Mouse (Mus musculus): ENCODE results near the gene Cpsf4l. TPM values are rescaled to one million over a fixed set of nuclear protein-coding genes. Genes with fewer than 3 reads are reported as not detected.
A peak's percentile ranks its signal among the peaks of the same experiment; 100 is the strongest.

Cpsf4l gene
- polyA plus RNA-seq, 1 experiment from 2014 or later: 0.25 TPM

GRCm38 (mm10) chr11:113677378-113677777, 32.4 kb downstream of the Cpsf4l start:
- no peak for ATAC-seq
- 91% methylated on average over 2 of the region's 2 CpGs for WGBS

GRCm38 (mm10) chr11:113676847-113677246, 33.0 kb downstream of the Cpsf4l start:
- Histone ChIP-seq H3K27me3 (replicated peaks; ENCODE audit: insufficient read depth, low read length) (no peaks in the 10 kb centered on the region), H3K36me3 (ENCODE audit: insufficient read depth, low read length) (peaks cover 18% of the 10 kb centered on the region), H3K9ac (replicated peaks; ENCODE audit: low read depth) (no peak overlapping the region), H3K4me2 (replicated peaks; ENCODE audit: low read depth, low read length) (no peak overlapping the region), H3K27ac (ENCODE audit: low read length) (no peak overlapping the region), H3K4me3 (ENCODE audit: low read depth, low read length) (no peak overlapping the region), H3K4me1 (ENCODE audit: insufficient read depth, low read depth, low read length) (peaks cover 5% of the 10 kb centered on the region; the same call in 1 of the 2 replicates), H3K9me3 (ENCODE audit: low read length) (no peaks in the 10 kb centered on the region)
- TF ChIP-seq CTCF (IDR thresholded peaks at IDR 0.05) (no peak), EP300 (IDR thresholded peaks at IDR 0.05) (no peak)
- ATAC-seq: no peak
- DNase-seq (ENCODE audit: low spot score): no peak
- WGBS: 67% methylated on average over 2 of the region's 2 CpGs

More at GRCm38 (mm10) chr11:113677378-113677777, 32.4 kb downstream of the Cpsf4l start:
- Histone ChIP-seq H3K4me2 (replicated peaks; ENCODE audit: low read depth, low read length) (no peak overlapping the region), H3K9me3 (ENCODE audit: low read length) (no peaks in the 10 kb centered on the region), H3K27me3 (replicated peaks; ENCODE audit: insufficient read depth, low read length) (no peaks in the 10 kb centered on the region), H3K27ac (ENCODE audit: low read length) (no peak overlapping the region), H3K4me1 (ENCODE audit: insufficient read depth, low read depth, low read length) (peaks cover 6% of the 10 kb centered on the region; the same call in 1 of the 2 replicates), H3K9ac (replicated peaks; ENCODE audit: low read depth) (no peak overlapping the region), H3K36me3 (ENCODE audit: insufficient read depth, low read length) (peaks cover 18% of the 10 kb centered on the region), H3K4me3 (ENCODE audit: low read depth, low read length) (no peak overlapping the region)
- TF ChIP-seq EP300 (IDR thresholded peaks at IDR 0.05): no peak
- TF ChIP-seq CTCF (IDR thresholded peaks at IDR 0.05): no peak
- no peak for DNase-seq (ENCODE audit: low spot score)

DNA sequence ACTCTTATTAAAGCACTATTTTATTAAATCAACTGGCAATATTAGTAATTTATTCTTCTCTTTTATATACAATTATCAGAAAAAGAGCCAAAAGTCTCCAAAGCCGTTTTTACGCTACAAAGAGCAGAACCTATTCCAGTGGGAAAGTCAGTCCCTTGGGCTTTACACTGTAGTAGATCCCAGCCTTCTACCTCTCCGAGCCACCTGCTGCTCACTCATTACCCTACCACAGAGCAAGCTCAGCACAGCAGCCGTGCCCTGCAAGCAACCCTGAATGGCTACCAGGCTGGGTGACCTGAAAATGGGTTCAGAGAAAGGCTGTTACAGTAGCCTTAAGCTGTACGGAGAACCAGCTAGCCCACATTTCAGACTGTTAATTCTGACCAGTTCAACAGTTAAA, 35.2 kb downstream of the Cpsf4l start:
- no peak for TF ChIP-seq EP300 (IDR thresholded peaks at IDR 0.05)
- TF ChIP-seq CTCF (IDR thresholded peaks at IDR 0.05): no peak
- WGBS: 91% methylated on average over 5 of the region's 5 CpGs
- no peak overlapping the region for H3K9ac ChIP-seq (replicated peaks; ENCODE audit: low read depth)
- no peak overlapping the region for H3K27ac ChIP-seq (ENCODE audit: low read length)
- H3K9me3 ChIP-seq (ENCODE audit: low read length): no peaks in the 10 kb centered on the region
- no peak overlapping the region for H3K4me2 ChIP-seq (replicated peaks; ENCODE audit: low read depth, low read length)
- no peak overlapping the region for H3K4me3 ChIP-seq (ENCODE audit: low read depth, low read length)
- DNase-seq (ENCODE audit: low spot score) (no peak), ATAC-seq (no peak)
- H3K36me3 ChIP-seq (ENCODE audit: insufficient read depth, low read length): peaks cover 23% of the 10 kb centered on the region
- H3K4me1 ChIP-seq (ENCODE audit: insufficient read depth, low read depth, low read length): no peaks in the 10 kb centered on the region
- H3K27me3 ChIP-seq (replicated peaks; ENCODE audit: insufficient read depth, low read length): no peaks in the 10 kb centered on the region

GRCm38 (mm10) chr11:113673614-113674013, 36.2 kb downstream of the Cpsf4l start:
- 86% methylated on average over 4 of the region's 4 CpGs for WGBS
- Histone ChIP-seq H3K36me3 (ENCODE audit: insufficient read depth, low read length) (peaks cover 23% of the 10 kb centered on the region), H3K9me3 (ENCODE audit: low read length) (no peaks in the 10 kb centered on the region), H3K27me3 (replicated peaks; ENCODE audit: insufficient read depth, low read length) (no peaks in the 10 kb centered on the region), H3K4me2 (replicated peaks; ENCODE audit: low read depth, low read length) (no peak overlapping the region), H3K4me3 (ENCODE audit: low read depth, low read length) (no peak overlapping the region), H3K9ac (replicated peaks; ENCODE audit: low read depth) (no peak overlapping the region), H3K4me1 (ENCODE audit: insufficient read depth, low read depth, low read length) (no peaks in the 10 kb centered on the region), H3K27ac (ENCODE audit: low read length) (no peak overlapping the region)
- ATAC-seq: no peak
- no peak for DNase-seq (ENCODE audit: low spot score)
- no peak for TF ChIP-seq CTCF (IDR thresholded peaks at IDR 0.05)
- TF ChIP-seq EP300 (IDR thresholded peaks at IDR 0.05): no peak

DNA sequence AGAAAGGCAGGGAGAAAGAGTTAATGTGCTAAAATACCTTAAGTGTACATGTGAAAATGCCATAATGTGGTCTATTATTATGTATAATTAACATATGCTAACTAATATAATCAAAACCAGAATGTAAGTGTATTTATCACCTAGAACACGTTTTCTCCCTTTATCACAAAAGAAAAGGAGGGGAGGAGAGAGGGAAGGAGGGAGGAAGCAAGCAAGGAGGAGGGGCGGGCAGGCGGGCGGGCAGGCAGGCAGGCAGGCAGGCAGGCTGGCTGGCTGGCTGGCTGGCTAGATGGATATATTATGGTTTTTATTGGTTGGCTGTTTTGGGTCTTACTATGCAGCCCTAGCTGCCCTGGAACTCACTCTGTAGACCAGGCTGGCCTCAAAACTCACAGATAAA, 40.1 kb downstream of the Cpsf4l start:
- peaks cover 7% of the 10 kb centered on the region; the same call in 1 of the 2 replicates for H3K4me1 ChIP-seq (ENCODE audit: insufficient read depth, low read depth, low read length)
- ATAC-seq: no peak
- no peak overlapping the region for H3K9ac ChIP-seq (replicated peaks; ENCODE audit: low read depth)
- DNase-seq (ENCODE audit: low spot score): no peak
- H3K27me3 ChIP-seq (replicated peaks; ENCODE audit: insufficient read depth, low read length): no peaks in the 10 kb centered on the region
- H3K9me3 ChIP-seq (ENCODE audit: low read length): no peaks in the 10 kb centered on the region
- H3K27ac ChIP-seq (ENCODE audit: low read length): no peak overlapping the region
- TF ChIP-seq EP300 (IDR thresholded peaks at IDR 0.05) (no peak), CTCF (IDR thresholded peaks at IDR 0.05) (no peak)
- peaks cover 15% of the 10 kb centered on the region for H3K36me3 ChIP-seq (ENCODE audit: insufficient read depth, low read length)
- H3K4me3 ChIP-seq (ENCODE audit: low read depth, low read length): no peak overlapping the region
- no peak overlapping the region for H3K4me2 ChIP-seq (replicated peaks; ENCODE audit: low read depth, low read length)
- 77% methylated on average over 4 of the region's 4 CpGs for WGBS

DNA sequence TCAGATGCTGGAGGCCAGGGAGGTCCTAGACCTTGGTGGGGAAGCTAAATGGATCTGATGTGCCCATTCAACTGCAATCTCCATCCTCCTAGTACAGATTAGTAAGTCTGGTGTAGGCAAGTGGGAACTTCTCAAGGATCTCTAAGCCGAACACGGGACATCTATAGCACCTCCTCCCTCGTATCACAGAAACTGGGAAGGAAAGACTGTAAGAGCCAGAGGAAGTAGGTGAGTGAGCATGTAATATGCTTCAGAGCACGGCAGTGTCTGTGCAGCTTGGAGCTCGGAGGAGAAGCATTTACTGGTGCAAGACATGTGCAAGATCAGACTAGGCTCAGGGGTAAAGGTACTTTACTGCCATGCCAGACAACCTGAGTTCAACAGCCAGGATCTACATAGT, 41.0 kb downstream of the Cpsf4l start:
- no peak overlapping the region for H3K27ac ChIP-seq (ENCODE audit: low read length)
- ATAC-seq: no peak
- no peaks in the 10 kb centered on the region for H3K9me3 ChIP-seq (ENCODE audit: low read length)
- TF ChIP-seq EP300 (IDR thresholded peaks at IDR 0.05): no peak
- no peak for TF ChIP-seq CTCF (IDR thresholded peaks at IDR 0.05)
- 72% methylated on average over 5 of the region's 5 CpGs for WGBS
- no peak for DNase-seq (ENCODE audit: low spot score)
- H3K4me3 ChIP-seq (ENCODE audit: low read depth, low read length): no peak overlapping the region
- H3K9ac ChIP-seq (replicated peaks; ENCODE audit: low read depth): no peak overlapping the region
- H3K36me3 ChIP-seq (ENCODE audit: insufficient read depth, low read length): peaks cover 14% of the 10 kb centered on the region
- H3K4me1 ChIP-seq (ENCODE audit: insufficient read depth, low read depth, low read length): peaks cover 7% of the 10 kb centered on the region; the same call in 1 of the 2 replicates
- no peaks in the 10 kb centered on the region for H3K27me3 ChIP-seq (replicated peaks; ENCODE audit: insufficient read depth, low read length)
- H3K4me2 ChIP-seq (replicated peaks; ENCODE audit: low read depth, low read length): no peak overlapping the region

DNA sequence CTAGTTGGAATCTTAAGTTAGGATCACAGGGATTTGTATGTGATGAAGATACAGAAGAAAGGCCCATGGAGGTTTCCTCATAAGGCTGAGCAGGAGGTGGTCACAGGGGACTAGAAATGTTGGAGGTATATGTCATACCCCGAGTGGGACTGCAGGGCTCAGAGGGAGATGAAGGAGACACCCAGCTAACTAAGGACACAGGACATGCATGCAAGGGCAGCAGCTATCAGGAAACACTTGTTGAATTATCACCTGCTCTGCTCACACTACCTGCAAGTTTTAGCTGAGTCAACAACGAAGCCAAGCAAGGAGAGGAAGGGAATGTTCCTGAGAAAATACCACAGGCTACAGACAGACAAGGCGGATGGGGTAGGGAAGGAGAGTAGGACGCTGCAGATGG, 42.1 kb downstream of the Cpsf4l start:
- peaks cover 4% of the 10 kb centered on the region; the same call in 1 of the 2 replicates for H3K36me3 ChIP-seq (ENCODE audit: insufficient read depth, low read length)
- peaks cover 7% of the 10 kb centered on the region; the same call in 1 of the 2 replicates for H3K4me1 ChIP-seq (ENCODE audit: insufficient read depth, low read depth, low read length)
- no peak for TF ChIP-seq EP300 (IDR thresholded peaks at IDR 0.05)
- no peak for TF ChIP-seq CTCF (IDR thresholded peaks at IDR 0.05)
- H3K9me3 ChIP-seq (ENCODE audit: low read length): no peaks in the 10 kb centered on the region
- no peak overlapping the region for H3K4me3 ChIP-seq (ENCODE audit: low read depth, low read length)
- no peak overlapping the region for H3K9ac ChIP-seq (replicated peaks; ENCODE audit: low read depth)
- WGBS: 55% methylated on average over 4 of the region's 4 CpGs
- H3K27me3 ChIP-seq (replicated peaks; ENCODE audit: insufficient read depth, low read length): no peaks in the 10 kb centered on the region
- H3K4me2 ChIP-seq (replicated peaks; ENCODE audit: low read depth, low read length): no peak overlapping the region
- DNase-seq (ENCODE audit: low spot score) (no peak), ATAC-seq (no peak)
- peak overlapping the region; percentile 6; the same call in 1 of the 2 replicates for H3K27ac ChIP-seq (ENCODE audit: low read length)
